In the genomic region with DNA sequence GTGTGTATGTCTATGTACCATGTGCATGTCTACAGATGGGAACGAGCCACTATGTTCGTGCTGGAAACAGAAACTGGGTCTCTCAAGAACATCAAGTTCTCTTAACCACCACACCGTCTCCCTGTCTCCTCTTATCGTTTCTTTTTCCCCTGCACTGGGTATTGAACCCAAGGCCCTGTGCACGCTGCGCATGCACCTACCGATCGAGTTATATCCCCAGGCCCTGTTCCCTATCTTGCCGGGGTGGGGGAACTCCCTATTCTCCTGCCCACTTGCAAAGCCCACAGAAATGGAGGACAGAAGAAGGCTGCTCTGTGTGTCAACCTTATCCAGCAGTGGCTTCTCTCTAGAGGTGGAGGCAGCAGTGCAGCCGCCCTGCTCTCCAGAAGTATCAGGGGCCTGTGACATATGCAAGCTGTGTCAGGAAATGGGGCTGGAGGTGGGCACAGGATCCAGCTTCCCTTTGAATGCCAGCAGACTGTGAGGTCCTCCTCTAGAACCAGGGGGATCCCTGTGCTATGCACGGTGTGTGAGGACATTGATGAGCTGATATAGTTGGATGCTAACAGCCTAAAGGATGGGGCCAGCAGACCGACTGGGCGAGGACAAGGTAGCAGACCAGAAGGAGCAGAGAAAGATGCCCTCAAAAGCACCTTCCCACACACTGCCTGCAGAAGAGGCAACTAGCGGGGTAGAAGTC, we compare ENCODE assay signal across 23 mouse cellular contexts. TPM values are rescaled to one million over a fixed set of nuclear protein-coding genes. Genes with fewer than 3 reads are reported as not detected.
DNase-seq lines count a peak whose midpoint lies in the region; ATAC-seq and TF ChIP-seq lines count a peak whose summit lies in the region.
"Had no signal": no experiment of that assay in that cellular context is flagged by ENCODE, and none has a peak within 500 bp of the region (broad histone marks: within the 10 kb centered on the region; RNA-seq: fewer than 3 reads in every experiment).

No protein-coding gene starts in this region.

- intact Hi-C loops in heart, postnatal 25 days (cut with DNase I): no loop called here

- no peak overlapping the region for H3K4me2 ChIP-seq in CH12.LX (ENCODE audit: insufficient read depth, low read depth, poor library complexity, severe bottlenecking)
- H3K4me2 ChIP-seq: forebrain, embryonic 12.5 days; hindbrain, embryonic 13.5 days; midbrain, embryonic 15.5 days had no signal

- no peak for ATAC-seq in erythroblast, adult 5-6 weeks (replicated peaks; ENCODE audit: low FRiP score, poor library complexity, severe bottlenecking)
- ATAC-seq: lung, postnatal 0 days; midbrain, embryonic 15.5 days had no signal

- in situ Hi-C loops in CH12.LX (cut with MboI; ENCODE audit: low pct_ligation_motif_present, low pct_unique_long_range_greater_than_20kb, low sequenced_read_pairs): no loop called here

- H3K27ac ChIP-seq in thymus, adult 2 months (ENCODE audit: control insufficient read depth, insufficient read depth, low read length): 0 out of 2 replicates have a peak overlapping the region, but pooled peaks have one; percentile 32
- peak overlapping the region; percentile 61 for H3K27ac ChIP-seq in CH12.LX (ENCODE audit: insufficient read depth, low read depth)
- H3K27ac ChIP-seq in MEL (ENCODE audit: control insufficient read depth, low read depth, low read length): peak overlapping the region; percentile 94
- H3K27ac ChIP-seq: forebrain, embryonic 12.5 days; hindbrain, embryonic 13.5 days; midbrain, embryonic 15.5 days; stomach, postnatal 0 days had no signal

- no peaks in the 10 kb centered on the region for H3K79me2 ChIP-seq in CH12.LX (replicated peaks; ENCODE audit: control insufficient read depth, extremely low read depth, insufficient read depth, poor library complexity, severe bottlenecking)
- peaks cover 24% of the 10 kb centered on the region for H3K79me2 ChIP-seq in MEL (ENCODE audit: control insufficient read depth, insufficient read depth, low read length, poor library complexity)

- H3K9ac ChIP-seq in CH12.LX (ENCODE audit: insufficient read depth, low read depth) (no peak overlapping the region), MEL (ENCODE audit: control insufficient read depth, low read depth, low read length, poor library complexity, severe bottlenecking) (peak overlapping the region; percentile 65)
- H3K9ac ChIP-seq: forebrain, embryonic 12.5 days; hindbrain, embryonic 13.5 days; midbrain, embryonic 15.5 days had no signal

- dilution Hi-C loops in CH12.LX (cut with MboI; ENCODE audit: extremely low pct_ligation_motif_present, extremely low pct_unique_long_range_greater_than_20kb, low sequenced_read_pairs): no loop called here

- H3K4me1 ChIP-seq in thymus, adult 2 months (replicated peaks; ENCODE audit: control insufficient read depth, insufficient read depth, low read length): peaks cover 45% of the 10 kb centered on the region
- H3K4me1 ChIP-seq in CH12.LX (ENCODE audit: control insufficient read depth in 1 of 2, insufficient read depth in 2 of 2): peaks cover 16 to 71% of the 10 kb centered on the region in 2 experiments
- peaks cover 28 to 45% of the 10 kb centered on the region in 2 experiments for H3K4me1 ChIP-seq in MEL (ENCODE audit: control insufficient read depth in 1 of 2, insufficient read depth in 2 of 2, low read length in 2 of 2)
- H3K4me1 ChIP-seq: midbrain, embryonic 15.5 days had no signal

- H3K4me3 ChIP-seq in thymus, adult 2 months (ENCODE audit: control insufficient read depth, insufficient read depth, low read length): no peak overlapping the region
- H3K4me3 ChIP-seq in CH12.LX (replicated peaks in 1 of 3; ENCODE audit: low read depth in 2 of 3, low read length in 2 of 3, poor library complexity in 1 of 3) (peak overlapping the region; percentile 30 to 57 (median 57)), MEL (ENCODE audit: control insufficient read depth in 1 of 2, insufficient read depth in 1 of 2, low read depth in 2 of 2, low read length in 2 of 2) (peak overlapping the region; percentile 57)
- H3K4me3 ChIP-seq: forebrain, embryonic 12.5 days; hindbrain, embryonic 13.5 days; midbrain, embryonic 15.5 days; myocyte had no signal

- WGBS in thymus, adult 2 months: 71% methylated on average over 14 of the region's 14 CpGs

- no peak for TF ChIP-seq POLR2A in thymus, adult 2 months (IDR thresholded peaks at IDR 0.05; ENCODE audit: control insufficient read depth, extremely low read depth, insufficient read depth, low read length, poor library complexity)
- no peak for TF ChIP-seq POLR2A in CH12.LX (IDR thresholded peaks at IDR 0.05; ENCODE audit: low read depth, low read length)
- no peak; a peak in 1 of 4 replicates for TF ChIP-seq POLR2A in MEL (IDR thresholded peaks at IDR 0.05; ENCODE audit: control insufficient read depth in 1 of 2, insufficient read depth in 1 of 2, low read depth in 1 of 2, low read length in 2 of 2, poor library complexity in 1 of 2)

- no peaks in the 10 kb centered on the region for H3K27me3 ChIP-seq in thymus, adult 2 months (ENCODE audit: control insufficient read depth, insufficient read depth, low read length)
- H3K27me3 ChIP-seq in CH12.LX (replicated peaks): no peaks in the 10 kb centered on the region
- no peaks in the 10 kb centered on the region for H3K27me3 ChIP-seq in MEL (ENCODE audit: control insufficient read depth in 1 of 2, insufficient read depth in 2 of 2, low read length in 2 of 2)
- H3K27me3 ChIP-seq: midbrain, embryonic 15.5 days had no signal

- TF ChIP-seq RAD21 in CH12.LX (IDR thresholded peaks at IDR 0.05; ENCODE audit: low read depth, low read length) (no peak), MEL (IDR thresholded peaks at IDR 0.05; ENCODE audit: low read depth, low read length) (no peak)

- DNase-seq in heart, postnatal 4 days: peak; percentile 2
- no peak for DNase-seq in heart, postnatal 25 days (ENCODE audit: low spot score)
- DNase-seq in thymus, adult 2 months: no peak
- DNase-seq in thymus, postnatal 0 days (ENCODE audit: low spot score): no peak
- DNase-seq in CH12.LX (ENCODE audit: extremely low read depth) (peak; percentile 67), MEL (ENCODE audit: low read depth, low spot score) (no peak)
- DNase-seq: cerebellum, adult 18-20 months; embryo, embryonic 11 days; kidney, adult 2 months; layer of hippocampus, postnatal 36 days; right cerebral cortex, postnatal 25 days had no signal

- H3K9me3 ChIP-seq in CH12.LX (replicated peaks; ENCODE audit: low read length) (no peaks in the 10 kb centered on the region), MEL (replicated peaks; ENCODE audit: insufficient read depth, low read length) (no peaks in the 10 kb centered on the region)
- H3K9me3 ChIP-seq: forebrain, embryonic 12.5 days; hindbrain, embryonic 13.5 days; midbrain, embryonic 15.5 days had no signal

- TF ChIP-seq CTCF in thymus, adult 2 months (IDR thresholded peaks at IDR 0.05; ENCODE audit: borderline replicate concordance, control insufficient read depth, extremely low read depth, insufficient read depth, low read length, poor library complexity): no peak
- TF ChIP-seq CTCF in CH12.LX (conservative IDR thresholded peaks at IDR 0.05 in 1 of 2, IDR thresholded peaks at IDR 0.05 in 1 of 2; ENCODE audit: low read depth in 2 of 2, low read length in 2 of 2) (no peak), MEL (IDR thresholded peaks at IDR 0.05 in 2 of 3, conservative IDR thresholded peaks at IDR 0.05 in 1 of 3; ENCODE audit: control insufficient read depth in 1 of 3, insufficient read depth in 1 of 3, low read depth in 2 of 3, low read length in 3 of 3, poor library complexity in 1 of 3, severe bottlenecking in 1 of 3) (no peak)

- H3K36me3 ChIP-seq in thymus, adult 2 months (ENCODE audit: control insufficient read depth, insufficient read depth, low read length): no peaks in the 10 kb centered on the region
- H3K36me3 ChIP-seq in CH12.LX (replicated peaks in 1 of 2; ENCODE audit: control insufficient read depth in 1 of 2, insufficient read depth in 1 of 2, low read length in 1 of 2) (peaks cover 0 to 21% of the 10 kb centered on the region in 2 experiments), MEL (ENCODE audit: control insufficient read depth in 1 of 2, insufficient read depth in 2 of 2, low read length in 2 of 2) (peaks cover 0 to 33% of the 10 kb centered on the region in 2 experiments; a peak in 3 of 4 replicates)
- H3K36me3 ChIP-seq: forebrain, embryonic 12.5 days; hindbrain, embryonic 13.5 days; midbrain, embryonic 15.5 days had no signal

- TF ChIP-seq EP300 in CH12.LX (IDR thresholded peaks at IDR 0.05; ENCODE audit: low read length): no peak
- TF ChIP-seq EP300 in MEL (IDR thresholded peaks at IDR 0.05; ENCODE audit: low read depth in 1 of 2, low read length in 2 of 2): 0 out of 4 replicates have a peak, but pooled peaks of 1 of the 2 experiments have one; percentile 6

RNA-seq across cellular contexts. Expression of gene Il9r, which starts 1.7 kb away (rescaled TPM):
- under 1 TPM; 0.20 to 0.21 TPM for total RNA-seq in heart, postnatal 4 days (2021)
- not detected for total RNA-seq in heart, postnatal 25 days (2021)
- 16.4 and 19.9 TPM in 2 replicates for polyA plus RNA-seq in thymus, adult 2 months (2012; rRNA removed)
- 5.3 and 5.7 TPM in 2 replicates for polyA plus RNA-seq in thymus, postnatal 0 days (2015; fragmentation: Nextera tagmentation; extraction: Ambion mirVana)
- total RNA-seq in CH12.LX (2012; rRNA removed) (16.8 and 20.0 TPM in 2 replicates), CH12.LX (2014; rRNA removed) (51.6 and 52.1 TPM in 2 replicates), MEL (2012; rRNA removed) (76.5 and 83.8 TPM in 2 replicates)
- polyA plus RNA-seq in CH12.LX (2012; ENCODE audit: insufficient read length, low read depth) (45.3 and 47.5 TPM in 2 replicates), MEL (2012; ENCODE audit: insufficient read depth in 1 of 2, insufficient read length in 2 of 2, low read depth in 1 of 2, low replicate concordance in 2 of 2, missing spikeins in 1 of 2) (10 to 100 TPM in 1 of 2 experiments, not detected in 1; 56.9 TPM)
- total RNA-seq in erythroblast, adult 5-6 weeks (2015; ENCODE audit: low replicate concordance): not detected in 2 replicates
- total RNA-seq in erythroblast, adult 5-6 weeks (2017; ENCODE audit: low replicate concordance): not detected in 2 replicates
- total RNA-seq: layer of hippocampus, adult 18-20 months; layer of hippocampus, postnatal 36 days; left cerebral cortex, postnatal 14 days had no signal
- polyA plus RNA-seq: forebrain, embryonic 12.5 days; frontal cortex, adult 2 months; hindbrain, embryonic 13.5 days; liver, embryonic 16.5 days; midbrain, embryonic 15.5 days; neural tube, embryonic 14.5 days; stomach, postnatal 0 days had no signal

RNA-seq across cellular contexts. Expression of gene Snrnp25, which starts 6.8 kb away (rescaled TPM):
- total RNA-seq in heart, postnatal 4 days (2021): 10 to 100 TPM; 14.4 to 15.6 TPM
- total RNA-seq in heart, postnatal 25 days (2021): 10 to 100 TPM; 11.1 to 12.4 TPM
- polyA plus RNA-seq in thymus, adult 2 months (2012; rRNA removed): 56.3 and 66.1 TPM in 2 replicates
- 103 TPM in 2 replicates for polyA plus RNA-seq in thymus, postnatal 0 days (2015; fragmentation: Nextera tagmentation; extraction: Ambion mirVana)
- total RNA-seq in CH12.LX (2012; rRNA removed) (113 and 123 TPM in 2 replicates), CH12.LX (2014; rRNA removed) (162 and 208 TPM in 2 replicates), MEL (2012; rRNA removed) (148 and 158 TPM in 2 replicates)
- polyA plus RNA-seq in CH12.LX (2012; ENCODE audit: insufficient read length, low read depth) (106 and 131 TPM in 2 replicates), MEL (2012; ENCODE audit: insufficient read depth in 1 of 2, insufficient read length in 2 of 2, low read depth in 1 of 2, low replicate concordance in 2 of 2, missing spikeins in 1 of 2) (100 to 1,000 TPM in 1 of 2 experiments, not detected in 1; 130 TPM)
- total RNA-seq in erythroblast, adult 5-6 weeks (2015; ENCODE audit: low replicate concordance): 64.4 and 68.3 TPM in 2 replicates
- total RNA-seq in erythroblast, adult 5-6 weeks (2017; ENCODE audit: low replicate concordance): 29.9 and 61.1 TPM in 2 replicates

RNA-seq across cellular contexts. Expression of gene Rhbdf1, which starts 23.7 kb away (rescaled TPM):
- 10 to 100 TPM; 31.9 to 33.0 TPM for total RNA-seq in heart, postnatal 4 days (2021)
- 10 to 100 TPM; 21.9 to 25.0 TPM for total RNA-seq in heart, postnatal 25 days (2021)
- 29.9 and 44.9 TPM in 2 replicates for polyA plus RNA-seq in thymus, adult 2 months (2012; rRNA removed)
- 10.6 and 11.2 TPM in 2 replicates for polyA plus RNA-seq in thymus, postnatal 0 days (2015; fragmentation: Nextera tagmentation; extraction: Ambion mirVana)
- total RNA-seq in CH12.LX (2012; rRNA removed) (30.1 and 37.6 TPM in 2 replicates), CH12.LX (2014; rRNA removed) (24.7 TPM in 2 replicates), MEL (2012; rRNA removed) (2.4 and 2.9 TPM in 2 replicates)
- polyA plus RNA-seq in CH12.LX (2012; ENCODE audit: insufficient read length, low read depth) (27.2 and 34.2 TPM in 2 replicates), MEL (2012; ENCODE audit: insufficient read depth in 1 of 2, insufficient read length in 2 of 2, low read depth in 1 of 2, low replicate concordance in 2 of 2, missing spikeins in 1 of 2) (10 to 100 TPM in 1 of 2 experiments, not detected in 1; 14.3 TPM)
- total RNA-seq in erythroblast, adult 5-6 weeks (2015; ENCODE audit: low replicate concordance): not detected in 2 replicates
- total RNA-seq in erythroblast, adult 5-6 weeks (2017; ENCODE audit: low replicate concordance): 1.2 and 7.5 TPM in 2 replicates

RNA-seq across cellular contexts. Expression of gene Mpg, which starts 27.9 kb away (rescaled TPM):
- 10 to 100 TPM; 10.4 to 11.3 TPM for total RNA-seq in heart, postnatal 4 days (2021)
- 1 to 10 TPM; 5.1 to 6.0 TPM for total RNA-seq in heart, postnatal 25 days (2021)
- polyA plus RNA-seq in thymus, adult 2 months (2012; rRNA removed): 21.0 and 25.5 TPM in 2 replicates
- 30.0 and 36.0 TPM in 2 replicates for polyA plus RNA-seq in thymus, postnatal 0 days (2015; fragmentation: Nextera tagmentation; extraction: Ambion mirVana)
- total RNA-seq in CH12.LX (2012; rRNA removed) (40.3 and 41.9 TPM in 2 replicates), CH12.LX (2014; rRNA removed) (36.2 and 39.1 TPM in 2 replicates), MEL (2012; rRNA removed) (41.2 and 43.2 TPM in 2 replicates)
- polyA plus RNA-seq in CH12.LX (2012; ENCODE audit: insufficient read length, low read depth) (39.6 and 41.5 TPM in 2 replicates), MEL (2012; ENCODE audit: insufficient read depth in 1 of 2, insufficient read length in 2 of 2, low read depth in 1 of 2, low replicate concordance in 2 of 2, missing spikeins in 1 of 2) (10 to 100 TPM in 1 of 2 experiments, not detected in 1; 42.0 TPM)
- total RNA-seq in erythroblast, adult 5-6 weeks (2015; ENCODE audit: low replicate concordance): 21.3 and 22.1 TPM in 2 replicates
- total RNA-seq in erythroblast, adult 5-6 weeks (2017; ENCODE audit: low replicate concordance): 29.0 and 33.3 TPM in 2 replicates

Comparison
In these comparisons a context has a peak if more than half of its experiments do, and no peak if none do; other contexts are left out.
1. DNase-seq: peak in heart, postnatal 4 days (single experiment) and CH12.LX (single experiment); none in heart, postnatal 25 days (single experiment), thymus, adult 2 months (single experiment), thymus, postnatal 0 days (single experiment) and MEL (single experiment).
2. H3K27ac ChIP-seq: peak in every context shown above with its lines; median percentile 94 in MEL; 61 in CH12.LX; 32 in thymus, adult 2 months.
3. RNA of gene Il9r, which starts 1.7 kb away (total RNA-seq): 76.5 to 83.8 TPM in MEL and 16.8 to 52.1 TPM in CH12.LX; 0.20 to 0.21 TPM in heart, postnatal 4 days, not detected in heart, postnatal 25 days and not detected in erythroblast, adult 5-6 weeks; every median in the first group is over 10 times any median in the second.